In genomic region chr5:102483285-102483975, GRCm38 (mm10) we compare ENCODE assay signal across 12 mouse cellular contexts. TPM values are rescaled to one million over a fixed set of nuclear protein-coding genes. Genes with fewer than 3 reads are reported as not detected.
DNase-seq lines count a peak whose midpoint lies in the region; ATAC-seq and TF ChIP-seq lines count a peak whose summit lies in the region.
"Had no signal": no experiment of that assay in that cellular context is flagged by ENCODE, and none has a peak within 500 bp of the region (broad histone marks: within the 10 kb centered on the region; RNA-seq: fewer than 3 reads in every experiment).

No protein-coding gene starts in this region.

- peaks cover 24% of the 10 kb centered on the region for H3K79me2 ChIP-seq in myocyte (ENCODE audit: control insufficient read depth, insufficient read depth)

- no peak for TF ChIP-seq CTCF in gastrocnemius, adult 2 months (IDR thresholded peaks at IDR 0.05)

- H3K4me1 ChIP-seq in embryonic facial prominence, embryonic 12.5 days: peaks cover 30% of the 10 kb centered on the region
- H3K4me1 ChIP-seq in limb, embryonic 13.5 days: peaks cover 45% of the 10 kb centered on the region

- no peak for ATAC-seq in embryonic facial prominence, embryonic 12.5 days (ENCODE audit: insufficient number of reproducible peaks, insufficient read depth, low FRiP score, low TSS enrichment)
- no peak for ATAC-seq in limb, embryonic 13.5 days (ENCODE audit: low FRiP score, low read depth)
- ATAC-seq: forebrain, embryonic 16.5 days had no signal

- H3K4me2 ChIP-seq in embryonic facial prominence, embryonic 12.5 days (replicated peaks): peak overlapping the region; percentile 64
- H3K4me2 ChIP-seq in limb, embryonic 13.5 days (replicated peaks): peak overlapping the region; percentile 81
- H3K4me2 ChIP-seq in myocyte (ENCODE audit: low read depth): peak overlapping the region; percentile 75

- H3K4me3 ChIP-seq in gastrocnemius, adult 2 months: peak overlapping the region; percentile 73
- peak overlapping the region; percentile 58 for H3K4me3 ChIP-seq in embryonic facial prominence, embryonic 12.5 days
- H3K4me3 ChIP-seq in limb, embryonic 13.5 days: peak overlapping the region; percentile 67
- peak overlapping the region; percentile 68 for H3K4me3 ChIP-seq in myocyte

- no peak overlapping the region for H3ac ChIP-seq in myocyte (ENCODE audit: control insufficient read depth, insufficient read length)

- no peaks in the 10 kb centered on the region for H3K27me3 ChIP-seq in embryonic facial prominence, embryonic 12.5 days
- H3K27me3 ChIP-seq in limb, embryonic 13.5 days: no peaks in the 10 kb centered on the region
- no peaks in the 10 kb centered on the region for H3K27me3 ChIP-seq in myocyte (ENCODE audit: control insufficient read depth, insufficient read depth, insufficient read length)

- H3K27ac ChIP-seq in gastrocnemius, adult 2 months: peak overlapping the region; percentile 84
- peak overlapping the region; percentile 96; the same call in 1 of the 2 replicates for H3K27ac ChIP-seq in embryonic facial prominence, embryonic 12.5 days
- no peak overlapping the region; the same call in 1 of the 2 replicates for H3K27ac ChIP-seq in limb, embryonic 13.5 days
- H3K27ac ChIP-seq: macrophage had no signal

- H3K9me3 ChIP-seq in embryonic facial prominence, embryonic 12.5 days: no peaks in the 10 kb centered on the region
- no peaks in the 10 kb centered on the region for H3K9me3 ChIP-seq in limb, embryonic 13.5 days

- WGBS in embryonic facial prominence, embryonic 12.5 days: 36% methylated on average over 10 of the region's 10 CpGs
- 23% methylated on average over 10 of the region's 10 CpGs for WGBS in limb, embryonic 13.5 days

- H3K9ac ChIP-seq in embryonic facial prominence, embryonic 12.5 days: no peak overlapping the region
- H3K9ac ChIP-seq in limb, embryonic 13.5 days: peak overlapping the region; percentile 78; the same call in 1 of the 2 replicates

- intact Hi-C loops in gastrocnemius, adult 2 months (cut with DNase I): no loop called here

- no peaks in the 10 kb centered on the region for H3K36me3 ChIP-seq in embryonic facial prominence, embryonic 12.5 days
- H3K36me3 ChIP-seq in limb, embryonic 13.5 days: no peaks in the 10 kb centered on the region
- H3K36me3 ChIP-seq in myocyte (ENCODE audit: control insufficient read depth, insufficient read depth): no peaks in the 10 kb centered on the region

- TF ChIP-seq POLR2A in myocyte (IDR thresholded peaks at IDR 0.05; ENCODE audit: insufficient read length, low read depth): no peak

- no peak for DNase-seq in gastrocnemius, adult 2 months
- DNase-seq in gastrocnemius, adult 18-20 months (ENCODE audit: low spot score): no peak
- no peak for DNase-seq in adrenal gland, postnatal 14 days
- no peak for DNase-seq in spleen, adult 18-20 months
- no peak for DNase-seq in layer of hippocampus, adult 8-10 months (ENCODE audit: low spot score in 2 of 2)
- DNase-seq: cerebellum, adult 18-20 months; kidney, adult 11 months had no signal

TF ChIP-seq in myocyte, 11 proteins besides CTCF, POLR2A, EP300 and RAD21:
- TF ChIP-seq CEBPB (IDR thresholded peaks at IDR 0.05; ENCODE audit: insufficient read depth, poor library complexity, severe bottlenecking) (no peak), E2F4 (IDR thresholded peaks at IDR 0.05; ENCODE audit: insufficient read depth) (no peak), MYOD1 (IDR thresholded peaks at IDR 0.05; ENCODE audit: control insufficient read depth in 1 of 3, insufficient read length in 2 of 3, low read depth in 2 of 3) (no peak), MAX (IDR thresholded peaks at IDR 0.05; ENCODE audit: low read depth) (no peak), TCF12 (IDR thresholded peaks at IDR 0.05; ENCODE audit: insufficient read depth, poor library complexity, severe bottlenecking) (no peak)

RNA-seq across cellular contexts. Expression of gene Arhgap24, which starts 2.2 kb away (rescaled TPM):
- 10 to 100 TPM; 14.1 to 25.2 TPM for total RNA-seq in gastrocnemius, adult 2 months (2021)
- total RNA-seq in gastrocnemius, adult 18-20 months (2021): 10 to 100 TPM; 15.7 to 23.6 TPM
- 20.7 and 22.4 TPM in 2 replicates for polyA plus RNA-seq in embryonic facial prominence, embryonic 12.5 days (2016; fragmentation: Nextera tagmentation; extraction: Ambion mirVana)
- polyA plus RNA-seq in limb, embryonic 13.5 days (2015; fragmentation: Nextera tagmentation; extraction: Ambion mirVana): 20.6 and 21.6 TPM in 2 replicates
- polyA plus RNA-seq in myocyte (2012; fragmentation: generic; extraction: Trizol): 12.5 TPM
- total RNA-seq in adrenal gland, postnatal 14 days (2021): 13.4 and 14.8 TPM in 2 replicates
- total RNA-seq in layer of hippocampus, adult 8-10 months (2022): 10 to 100 TPM in 1 of 4 experiments, 1 to 10 TPM in 3; 4.8 to 10.6 (median 7.1) TPM
